Mouse (Mus musculus) heart, embryonic 14.5 days (tissue): ENCODE data around the gene Aldh1b1. TPM values are rescaled to one million over a fixed set of nuclear protein-coding genes. Genes with fewer than 3 reads are reported as not detected.

Source experiments
- ATAC-seq: fragments of 200-750 bp; cut with Nextera tagmentation; 2 replicates; pipeline ENCODE4 v1.8.0; 2017; ENCODE audit warnings: low read depth, moderate TSS enrichment; ENCODE audit not compliant: insufficient number of reproducible peaks, insufficient read depth, low FRiP score
- H3K27ac ChIP-seq, 2 experiments: fragments of 200-500 bp in 1 of 2; fragments of 300-500 bp in 1 of 2; sonication (generic) in 1 of 2; replicated peaks in 1 of 2; 2 replicates each; pipeline ENCODE4 v1.5.1; 2012 to 2014; ENCODE audit warnings: low read depth in 2 of 2, low read length in 2 of 2, control low read depth in 1 of 2, mild to moderate bottlenecking in 1 of 2, mixed read lengths in 1 of 2; ENCODE audit not compliant: control insufficient read depth in 1 of 2, insufficient read depth in 1 of 2
- H3K27me3 ChIP-seq: fragments of 300-500 bp; sonication (generic); 2 replicates; pipeline ENCODE4 v1.6.1; 2014; ENCODE audit warnings: mild to moderate bottlenecking, low read length, control low read depth; ENCODE audit not compliant: control insufficient read depth, insufficient read depth
- H3K36me3 ChIP-seq: fragments of 300-500 bp; sonication (generic); 2 replicates; pipeline ENCODE4 v1.6.1; 2014; ENCODE audit warnings: mild to moderate bottlenecking, control low read depth, low read length, mixed read lengths; ENCODE audit not compliant: control insufficient read depth, insufficient read depth
- H3K4me1 ChIP-seq, 2 experiments: fragments of 200-500 bp in 1 of 2; fragments of 300-500 bp in 1 of 2; sonication (generic) in 1 of 2; 2 replicates each; pipeline ENCODE4 v1.6.1; 2012 to 2014; ENCODE audit warnings: low read length in 2 of 2, control low read depth in 1 of 2, mixed read lengths in 1 of 2; ENCODE audit not compliant: control insufficient read depth in 2 of 2, insufficient read depth in 2 of 2
- H3K4me2 ChIP-seq: fragments of 300-500 bp; sonication (generic); 2 replicates; pipeline ENCODE4 v1.6.1; 2014; ENCODE audit warnings: mild to moderate bottlenecking, low read length
- H3K4me3 ChIP-seq, 2 experiments: fragments of 200-500 bp in 1 of 2; fragments of 300-500 bp in 1 of 2; sonication (generic) in 1 of 2; 2 replicates each; pipeline ENCODE4 v1.5.1; 2012 to 2014; ENCODE audit warnings: low read length in 2 of 2, mild to moderate bottlenecking in 2 of 2, control low read depth in 1 of 2, low read depth in 1 of 2, moderate library complexity in 1 of 2; ENCODE audit not compliant: control insufficient read depth in 1 of 2, insufficient read depth in 1 of 2
- H3K9ac ChIP-seq: fragments of 300-500 bp; sonication (generic); 2 replicates; pipeline ENCODE4 v1.6.1; 2014; ENCODE audit warnings: mild to moderate bottlenecking, low read length
- H3K9me3 ChIP-seq: fragments of 300-500 bp; sonication (generic); 2 replicates; pipeline ENCODE4 v1.6.1; 2016; ENCODE audit warnings: low read length, control low read depth; ENCODE audit not compliant: control insufficient read depth
- WGBS: fragments of 180-500 bp; shearing (Covaris S2); extraction: QIAGEN DNeasy Blood & Tissue Kit; methylation state at CpG from one replicate; pipeline ENCODE4 v1.1.7; 2014; 5-methylcytosine and 5-hydroxymethylcytosine counted together
- polyA plus RNA-seq: library from polyadenylated mRNA; unstranded; fragments of >200 nt; fragmentation: Nextera tagmentation; extraction: Ambion mirVana; gene quantifications from 2 replicates; pipeline ENCODE4 v1.2.1, GENCODE M21; 2014

The Aldh1b1 gene
- polyA plus RNA-seq, 1 experiment from 2014 or later = 75.0 TPM

GRCm38 (mm10) chr4:45759411-45759810 lies 39.4 kb upstream of the Aldh1b1 start:
- H3K4me1 ChIP-seq = peaks cover 18 to 23% of the 10 kb centered on the region in 2 experiments
- no peak overlapping the region for H3K4me3 ChIP-seq
- no peaks in the 10 kb centered on the region for H3K9me3 ChIP-seq
- H3K9ac ChIP-seq = no peak overlapping the region
- no peak overlapping the region for H3K4me2 ChIP-seq
- no peaks in the 10 kb centered on the region for H3K27me3 ChIP-seq
- no peak for ATAC-seq
- WGBS = 71% methylated on average over 8 of the region's 8 CpGs
- no peaks in the 10 kb centered on the region for H3K36me3 ChIP-seq
- H3K27ac ChIP-seq = no peak overlapping the region

- Histone ChIP-seq H3K4me3 (no peak overlapping the region), H3K4me2 (no peak overlapping the region), H3K9ac (no peak overlapping the region), H3K9me3 (no peaks in the 10 kb centered on the region), H3K27ac (no peak overlapping the region; a peak in 1 of 4 replicates), H3K36me3 (no peaks in the 10 kb centered on the region), H3K27me3 (peaks cover 2% of the 10 kb centered on the region; the same call in 1 of the 2 replicates), H3K4me1 (peaks cover 45 to 49% of the 10 kb centered on the region in 2 experiments)
- no peak for ATAC-seq
- WGBS = 48% methylated on average over 4 of the region's 4 CpGs
These were observed 36.2 kb upstream of the Aldh1b1 start for GRCm38 (mm10) chr4:45762600-45762999.

- peak overlapping the region; percentile 63 for H3K4me2 ChIP-seq
- peak overlapping the region; percentile 6 to 11; a peak in 3 of 4 replicates for H3K4me3 ChIP-seq
- WGBS = 10% methylated on average over 18 of the region's 18 CpGs
- H3K9ac ChIP-seq = peak overlapping the region; percentile 61
- no peaks in the 10 kb centered on the region for H3K36me3 ChIP-seq
- ATAC-seq = no peak
- no peaks in the 10 kb centered on the region for H3K9me3 ChIP-seq
- H3K27ac ChIP-seq = peak overlapping the region; percentile 23 to 55; a peak in 3 of 4 replicates
- H3K27me3 ChIP-seq = peaks cover 2% of the 10 kb centered on the region; the same call in 1 of the 2 replicates
- H3K4me1 ChIP-seq = peaks cover 54 to 58% of the 10 kb centered on the region in 2 experiments
These were observed 35.3 kb upstream of the Aldh1b1 start for GRCm38 (mm10) chr4:45763288-45764140.

GRCm38 (mm10) chr4:45764141-45764494 lies 34.7 kb upstream of the Aldh1b1 start:
- 0 out of 2 replicates have a peak, but pooled peaks have one; percentile 25 for ATAC-seq
- Histone ChIP-seq H3K4me1 (peaks cover 57 to 64% of the 10 kb centered on the region in 2 experiments), H3K9ac (peak overlapping the region; percentile 61)

GRCm38 (mm10) chr4:45765121-45765564 lies 33.7 kb upstream of the Aldh1b1 start:
- peak overlapping the region; percentile 63 for H3K4me2 ChIP-seq
- WGBS = 3% methylated on average over 16 of the region's 16 CpGs
- no peak for ATAC-seq
- peaks cover 64 to 73% of the 10 kb centered on the region in 2 experiments for H3K4me1 ChIP-seq
- H3K4me3 ChIP-seq = peak overlapping the region in 1 of 2 experiments; percentile 11; a peak in 1 of 4 replicates
- H3K9me3 ChIP-seq = no peaks in the 10 kb centered on the region
- H3K36me3 ChIP-seq = no peaks in the 10 kb centered on the region
- no peak overlapping the region for H3K27ac ChIP-seq
- H3K9ac ChIP-seq = peak overlapping the region; percentile 49
- H3K27me3 ChIP-seq = peaks cover 2% of the 10 kb centered on the region; the same call in 1 of the 2 replicates

More at GRCm38 (mm10) chr4:45764141-45764494, 34.7 kb upstream of the Aldh1b1 start:
- Histone ChIP-seq H3K36me3 (no peaks in the 10 kb centered on the region), H3K27me3 (peaks cover 2% of the 10 kb centered on the region; the same call in 1 of the 2 replicates), H3K9me3 (no peaks in the 10 kb centered on the region), H3K4me2 (peak overlapping the region; percentile 63), H3K27ac (peak overlapping the region in 1 of 2 experiments; percentile 55; a peak in 3 of 4 replicates), H3K4me3 (peak overlapping the region; percentile 6 to 11; a peak in 3 of 4 replicates)
- WGBS = 3% methylated on average over 10 of the region's 10 CpGs

- Histone ChIP-seq H3K27me3 (peaks cover 2% of the 10 kb centered on the region; the same call in 1 of the 2 replicates), H3K36me3 (no peaks in the 10 kb centered on the region), H3K4me2 (peak overlapping the region; percentile 63), H3K4me1 (peaks cover 69 to 78% of the 10 kb centered on the region in 2 experiments), H3K27ac (no peak overlapping the region), H3K9me3 (no peaks in the 10 kb centered on the region), H3K4me3 (no peak overlapping the region), H3K9ac (peak overlapping the region; percentile 49)
- WGBS = 15% methylated on average over 13 of the region's 18 CpGs
- ATAC-seq = no peak
These were observed 33.1 kb upstream of the Aldh1b1 start for GRCm38 (mm10) chr4:45765565-45766201.

- Histone ChIP-seq H3K4me2 (no peak overlapping the region), H3K27ac (no peak overlapping the region), H3K9ac (no peak overlapping the region), H3K36me3 (no peaks in the 10 kb centered on the region), H3K4me3 (no peak overlapping the region), H3K4me1 (peaks cover 69 to 83% of the 10 kb centered on the region in 2 experiments), H3K9me3 (no peaks in the 10 kb centered on the region), H3K27me3 (peaks cover 2% of the 10 kb centered on the region; the same call in 1 of the 2 replicates)
- 57% methylated on average over 7 of the region's 7 CpGs for WGBS
- 0 out of 2 replicates have a peak, but pooled peaks have one; percentile 35 for ATAC-seq
These were observed 32.0 kb upstream of the Aldh1b1 start for GRCm38 (mm10) chr4:45766774-45767173.
